Mouse (Mus musculus): ENCODE measurements around the gene Dnpep.

Dnpep gene

DNA sequence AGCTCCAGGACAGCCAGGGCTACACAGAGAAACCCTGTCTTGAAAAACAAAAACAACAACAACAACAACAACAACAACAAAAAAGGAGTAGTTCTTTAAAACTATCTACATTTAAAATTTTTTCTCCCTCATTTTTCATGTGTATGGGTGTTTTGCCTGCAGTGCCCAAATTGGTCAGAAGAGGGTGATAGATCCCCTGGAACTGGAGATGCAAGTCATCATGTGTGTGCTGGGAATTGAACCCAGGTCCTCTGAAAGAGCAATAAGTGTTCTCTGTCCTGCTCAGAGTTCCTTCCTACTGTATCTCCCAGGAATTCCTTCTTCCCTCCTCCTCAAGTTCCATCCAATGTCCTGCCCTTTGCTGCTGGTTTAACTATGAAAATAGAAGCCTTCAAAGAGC lies 9.7 kb upstream of the Dnpep start:
- no peak for DNase-seq (ENCODE audit: low spot score)

DNA sequence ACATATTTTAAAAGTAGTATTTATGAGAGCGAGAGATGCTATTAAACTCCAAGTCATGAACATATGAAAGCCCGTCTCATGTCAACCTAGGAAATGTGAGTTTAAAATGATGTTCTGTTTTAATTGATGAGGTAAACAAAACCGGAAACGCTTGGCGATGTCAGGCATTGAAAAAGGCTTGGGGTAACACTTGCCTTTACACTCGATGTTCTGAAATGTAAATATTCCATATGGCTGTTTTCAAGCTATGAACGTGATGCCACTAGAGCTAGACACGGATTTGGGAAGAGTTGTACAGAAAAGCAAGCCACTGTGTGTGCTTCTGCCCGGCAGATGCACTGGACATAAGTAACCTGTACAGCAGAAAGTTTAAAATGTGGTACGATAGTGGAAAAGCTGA lies 1.4 kb upstream of the Dnpep start:
- no peak for DNase-seq (ENCODE audit: low spot score)

DNA sequence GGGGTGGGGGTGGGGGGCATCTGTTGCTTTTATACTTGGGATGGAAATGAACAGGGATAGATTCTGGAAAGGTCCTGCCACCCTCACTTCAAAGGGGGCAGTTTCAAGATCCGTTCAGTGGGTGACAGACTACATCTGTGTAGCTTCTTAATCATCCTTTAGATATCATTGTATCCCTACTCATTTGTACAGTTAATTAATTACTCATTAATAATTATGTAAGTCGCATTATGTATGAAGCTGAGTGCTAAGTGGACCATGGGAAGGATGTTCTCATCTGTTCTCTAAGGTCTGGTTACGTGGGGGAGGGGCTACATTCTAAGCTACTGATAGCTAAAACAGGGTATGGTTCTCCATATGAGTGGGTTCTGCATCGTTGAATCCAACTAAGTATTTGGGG lies 946 bp upstream of the Dnpep start:
- no peak for DNase-seq (ENCODE audit: low spot score)

DNA sequence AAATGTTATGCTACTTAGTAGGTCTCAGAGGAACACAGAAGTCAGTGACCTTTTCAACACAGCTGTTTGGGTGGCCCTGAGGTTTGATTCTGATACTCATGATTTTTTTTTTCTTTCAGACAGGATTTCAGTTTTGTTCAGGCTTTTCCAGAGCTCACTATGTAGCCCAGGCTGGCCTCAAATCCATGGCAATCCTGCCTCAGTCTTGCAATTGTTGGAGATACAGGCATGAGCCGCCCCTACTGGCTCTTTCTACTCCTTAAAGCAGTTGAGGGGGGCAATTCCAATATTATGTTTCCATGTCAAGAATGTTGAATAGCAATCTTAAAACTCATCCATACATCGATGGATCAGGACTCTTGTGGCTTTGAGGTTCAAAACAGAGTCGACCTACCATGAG lies 511 bp upstream of the Dnpep start:
- DNase-seq (ENCODE audit: low spot score) = no peak

DNA sequence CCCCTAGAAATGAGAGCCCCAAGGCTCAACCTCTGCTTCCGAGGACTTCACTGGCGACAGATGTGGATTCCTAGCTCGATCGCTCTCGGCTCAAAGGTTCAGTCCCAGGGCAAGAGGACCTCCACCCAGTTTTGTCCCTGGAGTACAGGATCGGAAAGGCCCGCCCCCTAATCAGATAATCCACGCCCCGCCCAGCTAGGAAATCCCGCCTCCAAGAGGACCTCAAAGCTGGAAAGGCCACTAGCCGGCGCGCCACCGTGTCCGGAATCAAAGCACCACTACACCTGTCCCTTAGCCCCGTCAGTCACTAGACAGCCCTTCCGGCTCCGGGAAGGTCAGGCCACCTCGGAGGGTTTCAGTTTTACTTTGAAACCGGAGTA lies 939 bp downstream of the Dnpep start:
- DNase-seq (ENCODE audit: low spot score) = peak; percentile 87

DNA sequence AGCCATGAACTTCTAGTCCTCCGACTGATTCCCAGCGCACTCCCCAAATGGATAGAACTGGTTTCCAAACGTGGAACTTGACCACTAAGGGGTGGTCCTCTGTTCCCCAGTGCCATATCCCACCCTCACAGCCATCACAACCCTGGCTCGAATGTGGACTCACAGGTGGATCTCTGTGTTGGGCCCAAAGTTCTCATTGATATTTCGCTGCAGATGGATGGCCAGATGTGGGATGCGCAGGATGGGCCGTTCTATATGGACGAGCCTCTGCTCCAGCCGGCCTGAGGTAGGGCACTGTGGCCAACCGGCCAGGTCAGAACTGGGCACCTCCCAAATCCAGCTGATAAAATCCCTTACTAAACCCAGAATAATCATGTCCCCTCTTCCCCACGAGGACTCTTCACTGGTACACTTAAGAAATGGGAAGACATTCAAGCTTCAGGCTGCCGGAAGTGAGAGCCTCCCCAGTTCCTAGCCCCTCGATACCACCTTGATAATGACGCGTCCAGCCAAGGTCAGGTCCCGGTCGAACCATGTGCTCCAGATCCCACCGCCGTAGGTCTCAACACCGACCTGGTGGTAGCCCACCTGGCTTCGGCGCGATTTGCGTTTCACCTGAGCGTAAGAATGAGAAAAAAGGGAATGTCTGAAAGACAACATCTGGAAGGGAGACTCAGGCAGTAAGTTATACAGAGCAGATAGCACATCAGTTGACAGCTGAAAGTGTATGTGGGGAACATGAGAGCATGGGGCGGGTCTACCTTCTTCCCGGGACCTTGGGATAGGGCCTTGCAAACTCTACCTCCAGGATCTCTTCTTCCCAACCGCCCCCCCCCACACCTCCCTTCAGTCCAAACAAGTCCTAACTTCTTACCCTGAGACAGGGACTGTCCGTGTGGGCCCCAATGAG lies 2.1 kb downstream of the Dnpep start:
- no peak for DNase-seq (ENCODE audit: low spot score)

DNA sequence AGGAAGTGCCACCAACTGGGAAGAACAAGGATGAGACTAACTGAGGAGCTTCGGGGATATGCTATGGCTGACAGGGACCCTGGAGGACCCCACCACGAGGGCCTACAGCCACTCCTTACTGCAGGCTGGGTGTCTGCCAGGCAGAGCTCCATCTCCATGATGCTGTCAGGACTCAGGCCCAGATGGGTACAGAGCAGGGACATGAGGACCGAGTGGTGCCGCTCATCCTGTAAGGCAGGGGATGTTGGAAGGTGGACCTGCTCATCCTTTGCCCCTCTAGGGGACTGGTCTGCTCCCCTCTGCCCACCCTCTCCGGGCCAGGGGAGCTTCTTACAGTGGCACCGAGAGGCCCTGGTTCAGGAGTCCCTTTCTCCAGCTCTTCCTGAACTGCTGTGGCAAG lies 2.8 kb downstream of the Dnpep start:
- DNase-seq (ENCODE audit: low spot score) = no peak

DNA sequence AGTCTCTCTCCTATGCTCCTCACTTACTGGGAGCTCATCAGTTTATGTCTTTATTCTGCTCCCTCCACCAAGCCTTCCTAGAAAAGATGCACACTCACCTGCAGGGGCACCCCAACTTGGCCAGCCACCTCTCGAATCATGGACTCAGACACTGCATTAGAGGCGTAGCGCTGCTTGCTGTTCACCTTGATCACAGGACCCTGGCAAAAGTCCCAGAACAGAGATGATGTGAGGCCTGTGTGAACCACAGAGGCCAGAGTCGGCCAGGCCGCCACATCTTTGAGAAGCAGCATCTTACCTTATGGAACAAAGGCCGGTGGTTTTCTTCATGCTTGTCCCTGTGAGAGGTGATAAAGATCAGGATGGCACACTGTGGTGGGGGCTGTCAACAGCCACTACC lies 6.1 kb downstream of the Dnpep start:
- no peak for DNase-seq (ENCODE audit: low spot score)

DNA sequence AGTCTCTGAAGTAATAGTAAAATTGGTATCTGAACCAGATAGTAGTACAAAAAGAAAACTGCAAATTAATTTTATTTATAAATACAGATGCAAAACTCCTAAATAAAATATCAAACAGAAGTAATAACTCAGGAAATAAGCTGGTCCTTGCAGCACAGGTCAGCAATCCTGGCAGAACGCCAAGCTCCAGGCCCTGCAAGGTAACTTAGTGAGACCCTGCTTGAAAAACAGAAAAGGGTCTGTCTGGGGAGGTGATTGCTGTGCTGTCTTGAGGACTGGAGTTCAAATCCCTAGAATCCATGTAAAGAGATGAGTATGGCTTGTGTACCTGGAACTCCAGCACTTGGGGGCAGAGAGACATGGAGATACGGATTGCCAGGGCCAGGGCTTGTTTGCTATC lies 13.1 kb downstream of the Dnpep start:
- DNase-seq (ENCODE audit: low spot score) = no peak

DNA sequence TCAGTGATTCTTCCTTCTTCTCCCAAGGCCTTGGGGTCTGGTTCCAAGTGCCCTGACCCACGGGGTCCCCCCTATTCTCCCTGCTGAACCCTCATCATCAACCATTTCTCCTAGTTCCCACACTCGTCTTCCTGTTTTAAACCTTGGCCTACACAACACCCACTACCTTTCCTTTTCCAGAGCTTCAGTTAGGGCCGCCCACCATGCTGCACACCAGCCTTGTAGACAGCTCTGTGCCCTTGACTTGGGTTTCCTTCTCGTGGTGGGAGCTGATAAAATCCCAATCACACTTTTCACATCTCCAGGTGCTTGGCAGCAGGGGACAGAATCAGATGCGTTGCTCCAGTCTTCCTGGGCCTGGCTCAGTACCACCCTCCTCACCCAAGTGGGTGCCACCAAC lies 23.5 kb downstream of the Dnpep start:
- DNase-seq (ENCODE audit: low spot score) = no peak

DNA sequence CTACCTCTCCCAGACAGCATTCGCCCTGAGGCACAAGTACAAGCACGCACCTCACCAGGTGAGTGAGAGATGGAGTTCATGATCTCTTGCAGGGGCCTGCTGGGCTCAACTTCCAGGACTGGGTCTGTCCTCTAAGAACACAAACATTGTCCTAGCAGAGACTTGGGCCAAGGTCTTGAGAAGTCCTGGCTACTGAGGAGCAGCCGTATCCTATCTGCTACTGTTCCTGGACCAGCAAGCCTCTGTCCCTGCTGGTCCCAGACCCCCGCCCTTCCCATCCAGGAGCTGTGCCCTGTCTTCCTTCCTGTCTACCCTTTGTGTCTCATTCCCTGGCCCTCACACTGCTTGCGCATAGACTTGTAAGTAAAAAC lies 24.5 kb downstream of the Dnpep start:
- DNase-seq (ENCODE audit: low spot score) = no peak

DNA sequence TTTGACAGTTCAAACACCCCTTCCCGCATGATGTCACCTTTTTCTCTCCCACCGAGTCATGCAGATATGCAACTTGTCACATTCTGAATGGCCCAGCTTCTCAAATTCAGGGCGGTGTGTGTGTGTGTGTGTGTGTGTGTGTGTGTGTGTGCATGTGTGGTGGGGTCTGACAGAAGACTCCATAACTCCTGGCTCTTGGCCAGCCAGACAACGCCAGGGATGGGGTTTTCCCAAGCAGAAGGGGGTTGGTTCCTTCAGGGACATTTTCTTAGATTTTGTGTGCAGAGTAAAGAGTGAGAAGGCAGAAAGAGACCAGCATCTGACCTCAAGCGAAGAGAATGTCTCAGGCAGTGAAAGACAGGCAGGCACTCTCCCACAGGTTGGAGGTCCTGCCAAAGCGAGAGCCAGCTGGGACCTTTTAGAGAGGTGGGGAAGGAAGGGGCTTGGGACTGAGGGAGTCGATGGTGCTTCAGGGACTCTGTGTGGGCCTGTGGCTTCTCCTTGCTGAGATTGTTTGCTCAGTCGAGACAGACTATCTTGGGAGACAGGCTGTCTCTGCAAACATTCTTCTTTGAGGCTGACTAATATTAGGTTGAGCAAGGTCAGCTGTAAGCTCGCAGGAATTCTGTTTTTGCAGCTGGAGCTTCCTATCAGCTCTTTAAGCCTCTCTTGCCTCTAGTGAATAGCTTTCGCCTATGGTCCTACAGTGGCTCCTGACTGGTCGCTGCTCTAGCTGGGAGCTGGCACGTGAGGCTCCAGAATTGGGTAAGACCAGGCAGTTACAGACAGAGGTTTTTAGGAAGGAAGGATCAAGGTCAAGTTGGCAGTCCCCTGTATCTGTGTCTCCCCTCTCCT lies 25.1 kb downstream of the Dnpep start:
- DNase-seq (ENCODE audit: low spot score) = no peak

DNA sequence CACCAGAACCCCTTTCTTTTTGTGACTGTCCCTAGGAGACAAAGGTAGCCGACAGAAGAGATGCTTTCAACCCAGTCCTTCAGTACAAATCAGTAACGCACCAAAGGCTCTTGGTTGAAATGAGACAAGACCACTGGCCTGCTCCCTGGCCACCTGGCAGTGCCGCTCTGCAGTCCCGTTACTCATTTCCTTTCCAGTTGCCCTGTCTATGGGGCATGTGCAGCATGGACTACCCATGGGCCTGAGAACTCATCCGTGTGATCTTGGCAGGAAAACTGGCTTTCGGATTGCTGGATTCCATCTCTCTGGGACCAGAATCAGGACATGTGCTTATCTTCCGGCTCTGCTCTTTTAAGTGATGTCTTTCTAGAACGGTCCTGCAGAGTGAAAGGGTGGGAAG lies 26.5 kb downstream of the Dnpep start:
- no peak for DNase-seq (ENCODE audit: low spot score)

DNA sequence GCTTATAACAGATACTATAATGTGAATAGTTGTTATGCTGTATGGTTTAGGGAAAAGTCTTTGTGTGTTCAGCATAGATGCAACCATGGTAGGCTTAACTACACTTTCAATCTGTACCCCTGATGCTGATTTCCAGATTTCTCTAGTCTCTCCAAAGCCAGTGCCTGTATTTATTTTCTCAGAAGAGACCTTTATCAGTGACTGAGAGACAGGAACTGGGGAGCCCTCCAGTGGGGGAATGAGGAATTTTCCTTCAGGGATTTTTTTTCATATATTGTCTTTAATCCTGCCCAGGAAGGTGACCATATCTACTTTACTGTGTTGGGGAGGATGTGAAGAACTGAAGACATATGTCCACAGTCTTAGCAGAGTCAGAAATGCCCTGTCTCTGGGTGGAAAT lies 27.2 kb downstream of the Dnpep start:
- DNase-seq (ENCODE audit: low spot score) = peak; percentile 78

DNA sequence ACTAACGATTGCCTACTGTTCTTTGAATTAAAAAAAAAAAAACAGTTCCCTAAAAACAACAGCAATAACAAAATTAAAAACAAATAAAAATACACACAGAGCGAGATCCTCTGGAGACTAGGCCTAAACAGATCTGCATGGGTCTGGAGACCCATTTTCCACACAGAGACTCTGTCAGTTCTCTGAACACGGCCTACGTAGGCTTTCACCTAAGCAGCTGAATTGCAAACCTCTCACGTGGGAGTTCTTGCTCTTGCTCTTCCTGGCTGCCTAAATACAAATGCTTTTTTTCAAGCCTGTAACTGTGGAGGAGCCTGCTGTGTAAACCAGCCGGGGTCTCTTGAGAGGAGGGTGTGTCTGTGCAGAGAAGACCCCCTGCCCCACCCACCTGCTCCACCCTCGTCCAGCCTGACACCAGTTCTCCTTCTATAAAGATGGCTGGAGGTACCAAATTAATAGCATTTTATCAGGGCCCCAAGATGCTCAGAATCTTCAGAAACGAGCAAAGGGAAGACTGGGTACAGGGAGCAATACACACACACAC lies 27.8 kb downstream of the Dnpep start:
- DNase-seq (ENCODE audit: low spot score) = no peak

DNA sequence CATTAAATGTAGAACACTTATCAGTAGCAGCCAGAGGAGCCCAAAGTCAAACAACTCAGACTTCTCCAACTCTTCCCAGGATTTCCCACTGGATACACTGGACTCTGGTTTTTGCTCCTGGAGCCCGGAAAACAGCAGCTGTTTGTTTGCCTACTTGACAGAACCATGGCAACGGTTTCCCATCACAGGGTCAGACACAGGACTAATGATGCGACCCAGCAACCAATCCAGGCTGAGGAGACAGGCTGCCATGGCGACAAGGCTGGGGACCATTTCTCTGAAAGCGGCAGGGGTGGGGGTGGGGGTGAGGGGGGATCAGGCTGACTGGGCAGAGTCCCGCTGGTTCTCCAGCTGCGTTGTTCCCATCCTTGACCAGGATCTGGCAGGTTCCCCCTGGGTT lies 28.4 kb downstream of the Dnpep start:
- peak; percentile 79 for DNase-seq (ENCODE audit: low spot score)

DNA sequence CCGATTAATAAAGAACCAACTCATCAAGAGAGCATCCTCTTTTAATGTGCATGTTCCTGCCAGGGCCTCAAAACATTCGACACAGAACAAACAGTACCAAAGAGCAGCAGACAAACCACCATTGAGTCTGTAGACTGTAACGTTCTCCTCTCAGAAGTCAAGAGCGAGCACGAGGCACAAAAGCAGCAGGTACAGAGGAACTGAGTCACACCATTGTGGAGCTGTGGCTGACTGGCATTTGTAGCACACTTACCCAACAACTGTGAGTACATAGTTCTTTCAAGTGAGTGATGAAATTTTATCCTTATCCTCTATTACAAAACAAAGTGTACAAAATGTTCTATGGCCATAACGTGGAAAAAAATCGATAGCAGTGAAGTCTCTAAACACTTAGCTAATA lies 32.9 kb downstream of the Dnpep start:
- no peak for DNase-seq (ENCODE audit: low spot score)

DNA sequence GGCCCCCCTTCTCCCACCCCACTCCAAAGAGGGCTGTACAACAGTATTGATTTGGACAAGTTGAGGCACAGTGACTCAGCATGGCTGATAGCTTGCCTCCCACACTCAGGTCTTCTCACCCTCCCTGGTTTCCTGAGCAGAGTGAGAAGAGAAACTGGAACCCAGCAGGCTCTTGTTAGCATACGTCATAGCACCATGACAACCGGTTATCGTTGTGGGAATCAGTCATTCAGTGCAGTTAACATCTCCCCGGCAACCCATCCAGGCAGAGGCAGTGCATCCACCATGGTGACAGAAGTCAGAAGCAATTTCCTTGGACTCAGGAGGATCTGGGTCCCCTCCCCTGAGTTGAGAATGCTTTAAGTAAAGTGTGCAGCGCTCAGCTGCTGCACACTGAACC lies 34.8 kb downstream of the Dnpep start:
- no peak for DNase-seq (ENCODE audit: low spot score)

DNA sequence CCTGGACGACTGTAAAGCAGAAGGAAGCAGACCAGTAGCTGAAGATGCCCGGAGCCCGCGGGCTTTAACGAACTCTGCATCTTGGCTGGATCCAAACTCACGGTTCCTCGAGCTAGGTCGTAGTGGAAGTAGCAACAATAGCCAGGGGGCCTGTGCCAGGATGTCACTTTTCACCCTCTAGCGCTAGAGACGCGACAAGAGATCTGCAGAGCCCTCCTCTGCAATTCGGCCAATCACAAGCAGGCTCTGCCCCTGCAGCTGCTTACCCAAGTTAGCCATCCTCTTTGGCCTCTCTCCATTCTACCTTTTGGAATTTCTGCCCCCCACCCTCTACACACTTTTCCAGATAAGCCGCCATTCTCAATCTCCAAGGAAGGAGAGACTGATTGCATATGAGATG lies 39.6 kb downstream of the Dnpep start, which contains the start of gene Resp18:
Gene Resp18 (minus strand): TSS at position 188 of the 400 bp plus-strand sequence.
- DNase-seq (ENCODE audit: low spot score) = peak; percentile 29

DNA sequence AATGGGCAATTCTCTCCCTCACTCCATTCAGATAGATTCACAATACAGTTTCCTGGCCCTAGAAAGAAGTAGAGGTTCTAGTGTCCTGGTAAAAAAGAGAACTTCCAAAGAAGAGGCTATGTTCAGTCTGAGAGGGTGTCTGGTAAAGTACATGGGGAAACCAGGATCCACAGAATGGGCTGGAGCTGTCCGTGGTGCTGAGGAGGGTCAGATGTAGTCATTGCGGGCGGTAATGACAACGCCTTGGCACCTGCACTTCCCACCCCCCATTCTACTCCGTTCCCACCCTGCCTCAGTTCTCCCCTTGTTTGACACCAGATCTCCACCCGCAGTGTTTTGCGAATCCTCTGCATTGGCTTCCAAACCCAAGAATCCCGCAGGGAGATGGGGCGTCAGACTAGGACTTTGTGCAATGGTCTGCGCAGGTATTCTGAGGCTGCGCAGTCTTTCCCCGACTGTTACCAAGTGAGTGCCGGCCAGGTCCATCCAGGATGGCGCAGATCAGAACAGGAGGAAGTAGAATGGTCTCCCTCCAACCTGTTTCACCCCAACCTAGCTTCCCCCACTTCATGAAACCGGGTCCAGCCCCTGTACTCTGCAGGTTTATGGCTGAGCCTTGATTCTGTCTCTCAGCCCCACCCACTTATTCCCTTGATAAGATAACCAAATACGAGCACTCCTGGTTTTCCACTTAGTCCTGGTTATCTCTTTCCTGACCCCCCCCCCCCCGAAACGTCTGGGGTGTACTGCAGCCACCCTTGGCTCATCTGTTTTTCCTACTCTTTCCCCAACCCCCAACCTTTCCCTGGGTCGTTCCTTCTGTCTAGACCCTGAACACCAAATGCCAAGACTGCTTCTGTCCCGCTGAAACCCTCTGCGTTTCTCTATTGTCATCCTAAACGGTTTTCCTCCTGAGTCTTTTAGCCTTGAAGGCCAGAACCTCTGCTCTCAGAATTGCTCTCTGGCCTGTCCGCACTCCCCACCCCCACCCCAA lies 40.3 kb downstream of the Dnpep start:
- DNase-seq (ENCODE audit: low spot score) = peak; percentile 74

DNA sequence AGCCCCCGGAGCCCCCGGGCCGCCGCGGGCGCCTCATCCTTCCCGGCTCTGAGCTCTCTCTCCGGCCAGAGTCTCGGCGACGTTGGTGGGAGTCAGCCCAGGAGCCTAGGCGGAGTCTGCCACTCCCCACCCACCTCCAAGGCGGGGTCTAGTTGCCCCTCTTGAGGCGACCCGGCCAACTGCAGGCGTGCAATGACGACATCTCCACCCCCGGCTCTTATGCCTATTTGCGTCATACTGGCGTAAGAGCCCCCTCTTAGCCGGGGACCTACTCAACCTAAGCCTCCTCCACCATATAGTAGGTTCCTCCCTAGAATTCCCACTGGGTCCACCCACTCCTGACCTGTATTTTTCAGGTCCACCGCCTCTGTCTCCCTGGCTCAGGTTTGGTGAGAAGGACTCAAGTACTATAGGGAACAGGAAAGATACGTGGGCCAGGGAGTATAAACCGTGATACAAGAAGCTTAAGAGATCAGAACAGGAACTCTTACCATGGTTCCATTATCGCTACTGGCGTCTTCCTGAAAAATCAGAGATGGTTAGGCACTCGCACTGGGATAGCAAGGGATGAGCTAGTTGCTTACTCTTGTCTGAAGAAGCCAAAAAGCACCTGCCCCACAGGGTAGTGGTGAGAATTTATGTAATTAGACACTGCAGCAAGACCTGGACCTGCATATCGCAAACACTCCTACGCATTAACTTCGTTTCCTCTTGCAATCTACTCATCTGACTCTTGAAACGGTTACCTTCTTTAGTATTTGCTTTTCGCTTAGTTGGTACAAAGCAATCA lies 53.5 kb downstream of the Dnpep start, which contains the start of gene Ptprn:
Gene Ptprn (minus strand): TSS at position 412 of the 790 bp plus-strand sequence.
- DNase-seq (ENCODE audit: low spot score) = peak; percentile 53

Measured in retina, embryonic 14.5 days (tissue).